Comparison of ENCODE assay signal across 12 mouse cellular contexts in genomic region chr8:46479794-46480532, GRCm38 (mm10). TPM values are rescaled to one million over a fixed set of nuclear protein-coding genes. Genes with fewer than 3 reads are reported as not detected.
DNase-seq lines count a peak whose midpoint lies in the region; ATAC-seq and TF ChIP-seq lines count a peak whose summit lies in the region.
"Had no signal": no experiment of that assay in that cellular context is flagged by ENCODE, and none has a peak within 500 bp of the region (broad histone marks: within the 10 kb centered on the region; RNA-seq: fewer than 3 reads in every experiment).

No protein-coding gene starts in this region.

- TF ChIP-seq CTCF in kidney, adult 2 months (conservative IDR thresholded peaks at IDR 0.05; ENCODE audit: insufficient read depth, insufficient read length, low read depth, low read length) = no peak
- 0 out of 4 replicates have a peak, but pooled peaks of 1 of the 2 experiments have one; percentile 10 for TF ChIP-seq CTCF in CH12.LX (conservative IDR thresholded peaks at IDR 0.05 in 1 of 2, IDR thresholded peaks at IDR 0.05 in 1 of 2; ENCODE audit: low read depth in 2 of 2, low read length in 2 of 2)
- TF ChIP-seq CTCF in bone marrow, adult 2 months (IDR thresholded peaks at IDR 0.05; ENCODE audit: control insufficient read depth, insufficient read depth, low read length) = no peak

- peak overlapping the region; percentile 59 for H3K27ac ChIP-seq in kidney, adult 2 months (ENCODE audit: insufficient read depth, low read depth, low read length)
- H3K27ac ChIP-seq in kidney, embryonic 15.5 days = no peak overlapping the region
- no peak overlapping the region for H3K27ac ChIP-seq in CH12.LX (ENCODE audit: insufficient read depth, low read depth)
- H3K27ac ChIP-seq in bone marrow, adult 2 months (ENCODE audit: control insufficient read depth, insufficient read depth, low read depth, low read length, poor library complexity) = peak overlapping the region; percentile 47
- peak overlapping the region; percentile 33; the same call in 1 of the 2 replicates for H3K27ac ChIP-seq in liver, embryonic 11.5 days (ENCODE audit: low read depth, low read length)
- H3K27ac ChIP-seq: macrophage had no signal

- dilution Hi-C loops in CH12.LX (cut with MboI; ENCODE audit: extremely low pct_ligation_motif_present, extremely low pct_unique_long_range_greater_than_20kb, low sequenced_read_pairs) = no loop called here

- H3K4me1 ChIP-seq in kidney, adult 2 months (ENCODE audit: control insufficient read depth, insufficient read depth, low read length) = peaks cover 20% of the 10 kb centered on the region; the same call in 1 of the 2 replicates
- H3K4me1 ChIP-seq in kidney, embryonic 15.5 days = peaks cover 20% of the 10 kb centered on the region; the same call in 1 of the 2 replicates
- peaks cover 6 to 37% of the 10 kb centered on the region in 2 experiments for H3K4me1 ChIP-seq in CH12.LX (ENCODE audit: control insufficient read depth in 1 of 2, insufficient read depth in 2 of 2)
- H3K4me1 ChIP-seq in bone marrow, adult 2 months (ENCODE audit: control insufficient read depth, insufficient read depth, low read length) = peaks cover 21% of the 10 kb centered on the region
- peaks cover 42% of the 10 kb centered on the region for H3K4me1 ChIP-seq in liver, embryonic 11.5 days (replicated peaks; ENCODE audit: control insufficient read depth, insufficient read depth, low read length)

- no peaks in the 10 kb centered on the region for H3K36me3 ChIP-seq in kidney, adult 2 months (ENCODE audit: control insufficient read depth, insufficient read depth, low read length)
- no peaks in the 10 kb centered on the region for H3K36me3 ChIP-seq in kidney, embryonic 15.5 days
- peaks cover 0 to 35% of the 10 kb centered on the region in 2 experiments for H3K36me3 ChIP-seq in CH12.LX (replicated peaks in 1 of 2; ENCODE audit: control insufficient read depth in 1 of 2, insufficient read depth in 1 of 2, low read length in 1 of 2)
- H3K36me3 ChIP-seq in liver, embryonic 11.5 days (ENCODE audit: control insufficient read depth, insufficient read depth, low read length) = no peaks in the 10 kb centered on the region

- no peak for TF ChIP-seq EP300 in CH12.LX (IDR thresholded peaks at IDR 0.05; ENCODE audit: low read length)

- DNase-seq in kidney, adult 2 months = no peak
- DNase-seq in CH12.LX (ENCODE audit: extremely low read depth) = no peak
- DNase-seq in liver, embryonic 11.5 days (ENCODE audit: low spot score) = no peak
- DNase-seq in frontal cortex, postnatal 14 days (ENCODE audit: low spot score in 2 of 2) = no peak
- no peak for DNase-seq in spleen, adult 12 weeks (ENCODE audit: low spot score)
- DNase-seq in adrenal gland, adult 18-20 months (ENCODE audit: low spot score in 2 of 2) = no peak
- DNase-seq: adrenal gland, postnatal 10 days; layer of hippocampus, adult 9-11 months; right cerebral cortex, postnatal 4 days had no signal

- no peak overlapping the region for H3K9ac ChIP-seq in kidney, embryonic 15.5 days
- no peak overlapping the region for H3K9ac ChIP-seq in CH12.LX (ENCODE audit: insufficient read depth, low read depth)
- H3K9ac ChIP-seq in liver, embryonic 11.5 days (ENCODE audit: low read depth, low read length) = no peak overlapping the region

- no peaks in the 10 kb centered on the region for H3K27me3 ChIP-seq in kidney, adult 2 months (replicated peaks; ENCODE audit: control insufficient read depth, insufficient read depth, low read length)
- H3K27me3 ChIP-seq in kidney, embryonic 15.5 days = no peaks in the 10 kb centered on the region
- H3K27me3 ChIP-seq in CH12.LX (replicated peaks) = no peaks in the 10 kb centered on the region
- H3K27me3 ChIP-seq in liver, embryonic 11.5 days (replicated peaks; ENCODE audit: control insufficient read depth, insufficient read depth, low read length) = no peaks in the 10 kb centered on the region

- 36% methylated on average over 7 of the region's 7 CpGs for WGBS in kidney, adult 2 months
- WGBS in kidney, embryonic 15.5 days = 43% methylated on average over 7 of the region's 7 CpGs
- 49% methylated on average over 7 of the region's 7 CpGs for WGBS in bone marrow, adult 2 months
- WGBS in liver, embryonic 11.5 days = 57% methylated on average over 7 of the region's 7 CpGs

- no peak overlapping the region for H3K4me3 ChIP-seq in kidney, adult 2 months (ENCODE audit: insufficient read depth, low read depth, low read length)
- no peak overlapping the region for H3K4me3 ChIP-seq in kidney, embryonic 15.5 days (replicated peaks)
- no peak overlapping the region for H3K4me3 ChIP-seq in CH12.LX (replicated peaks in 1 of 3; ENCODE audit: low read depth in 2 of 3, low read length in 2 of 3, poor library complexity in 1 of 3)
- no peak overlapping the region for H3K4me3 ChIP-seq in bone marrow, adult 2 months (replicated peaks; ENCODE audit: control insufficient read depth, low read depth, low read length)
- H3K4me3 ChIP-seq in liver, embryonic 11.5 days (ENCODE audit: low read depth, low read length) = no peak overlapping the region

- H3K9me3 ChIP-seq in kidney, embryonic 15.5 days (replicated peaks) = no peaks in the 10 kb centered on the region
- H3K9me3 ChIP-seq in CH12.LX (replicated peaks; ENCODE audit: low read length) = no peaks in the 10 kb centered on the region
- no peaks in the 10 kb centered on the region for H3K9me3 ChIP-seq in liver, embryonic 11.5 days (ENCODE audit: control insufficient read depth, low read length)

- H3K4me2 ChIP-seq in kidney, embryonic 15.5 days = no peak overlapping the region
- H3K4me2 ChIP-seq in CH12.LX (ENCODE audit: insufficient read depth, low read depth, poor library complexity, severe bottlenecking) = no peak overlapping the region
- no peak overlapping the region for H3K4me2 ChIP-seq in liver, embryonic 11.5 days

- in situ Hi-C loops in CH12.LX (cut with MboI; ENCODE audit: low pct_ligation_motif_present, low pct_unique_long_range_greater_than_20kb, low sequenced_read_pairs) = no loop called here

- ATAC-seq in kidney, embryonic 15.5 days (replicated peaks; ENCODE audit: low FRiP score) = no peak
- no peak for ATAC-seq in liver, embryonic 11.5 days (replicated peaks; ENCODE audit: low FRiP score)

- TF ChIP-seq POLR2A in kidney, adult 2 months (IDR thresholded peaks at IDR 0.05; ENCODE audit: low read depth, low read length) = no peak
- no peak for TF ChIP-seq POLR2A in CH12.LX (IDR thresholded peaks at IDR 0.05; ENCODE audit: low read depth, low read length)
- TF ChIP-seq POLR2A in bone marrow, adult 2 months (IDR thresholded peaks at IDR 0.05; ENCODE audit: borderline replicate concordance, control insufficient read depth, low read depth, low read length) = no peak

- TF ChIP-seq RAD21 in CH12.LX (IDR thresholded peaks at IDR 0.05; ENCODE audit: low read depth, low read length) = peak; percentile 9; the same call in 1 of the 2 replicates

- H3K79me2 ChIP-seq in CH12.LX (replicated peaks; ENCODE audit: control insufficient read depth, extremely low read depth, insufficient read depth, poor library complexity, severe bottlenecking) = no peaks in the 10 kb centered on the region

TF ChIP-seq in CH12.LX, 34 proteins besides CTCF, POLR2A, EP300 and RAD21:
- TF ChIP-seq ZKSCAN1 (IDR thresholded peaks at IDR 0.05; ENCODE audit: borderline replicate concordance, low read depth, low read length) (no peak), SIN3A (IDR thresholded peaks at IDR 0.05; ENCODE audit: low read length) (no peak), NELFE (IDR thresholded peaks at IDR 0.05; ENCODE audit: low read depth, low read length) (no peak), ZNF384 (IDR thresholded peaks at IDR 0.05; ENCODE audit: low read depth, low read length) (no peak), GABPA (IDR thresholded peaks at IDR 0.05; ENCODE audit: insufficient replicate concordance, low read depth, low read length) (no peak), BHLHE40 (IDR thresholded peaks at IDR 0.05; ENCODE audit: low read depth, low read length) (no peak), RCOR1 (conservative IDR thresholded peaks at IDR 0.05; ENCODE audit: low read depth, low read length) (no peak), HCFC1 (IDR thresholded peaks at IDR 0.05; ENCODE audit: low read depth, low read length) (no peak), CHD2 (IDR thresholded peaks at IDR 0.05; ENCODE audit: low read length) (no peak), SMC3 (IDR thresholded peaks at IDR 0.05; ENCODE audit: low read depth, low read length) (no peak), MAX (IDR thresholded peaks at IDR 0.05; ENCODE audit: low read length) (no peak), NRF1 (IDR thresholded peaks at IDR 0.05; ENCODE audit: low read depth, low read length) (no peak), MAFK (IDR thresholded peaks at IDR 0.05; ENCODE audit: insufficient replicate concordance, low read length) (no peak), MYC (IDR thresholded peaks at IDR 0.05; ENCODE audit: low read depth, low read length) (no peak), POLR2AphosphoS2 (IDR thresholded peaks at IDR 0.05; ENCODE audit: low read depth, low read length) (no peak), ELF1 (IDR thresholded peaks at IDR 0.05; ENCODE audit: low read depth, low read length) (no peak), CHD1 (IDR thresholded peaks at IDR 0.05; ENCODE audit: low read depth, low read length) (no peak), E2F4 (IDR thresholded peaks at IDR 0.05; ENCODE audit: insufficient replicate concordance, low read depth, low read length) (no peak), IRF4 (IDR thresholded peaks at IDR 0.05; ENCODE audit: low read depth, low read length) (no peak)

RNA-seq across cellular contexts. Expression of gene Acsl1, which starts 9.1 kb away (rescaled TPM):
- polyA plus RNA-seq in kidney, adult 2 months (2012; rRNA removed) = 206 and 212 TPM in 2 replicates
- polyA plus RNA-seq in kidney, embryonic 15.5 days (2015; fragmentation: Nextera tagmentation; extraction: Ambion mirVana) = 18.5 and 18.8 TPM in 2 replicates
- total RNA-seq in CH12.LX (2012; rRNA removed) = 8.7 and 11.2 TPM in 2 replicates
- 19.5 and 20.6 TPM in 2 replicates for total RNA-seq in CH12.LX (2014; rRNA removed)
- 24.3 and 27.9 TPM in 2 replicates for polyA plus RNA-seq in CH12.LX (2012; ENCODE audit: insufficient read length, low read depth)
- polyA plus RNA-seq in bone marrow, adult 2 months (2011; ENCODE audit: insufficient read depth, insufficient read length, low replicate concordance, missing spikeins) = 39.8 and 45.2 TPM in 2 replicates
- polyA plus RNA-seq in liver, embryonic 11.5 days (2014; fragmentation: Nextera tagmentation; extraction: Ambion mirVana) = 47.3 and 50.7 TPM in 2 replicates
- total RNA-seq in adrenal gland, adult 18-20 months (2021) = 100 to 1,000 TPM; 403 to 767 TPM

Comparison
In these comparisons a context has a peak if more than half of its experiments do, and no peak if none do; other contexts are left out.
1. H3K27ac ChIP-seq: peak in kidney, adult 2 months (single experiment), bone marrow, adult 2 months (single experiment) and liver, embryonic 11.5 days (single experiment); none in kidney, embryonic 15.5 days (single experiment) and CH12.LX (single experiment).